Mouse (Mus musculus) lung, postnatal 0 days (tissue): Measurements from ENCODE around the gene Uqcc2.

Experiments used
- CTCF ChIP-seq: IDR thresholded peaks from 2 replicates; pipeline ENCODE4 v1.5.1; 2016; ENCODE audit warnings: antibody characterized with exemption, mild to moderate bottlenecking
- EP300 ChIP-seq: IDR thresholded peaks from 2 replicates; pipeline ENCODE4 v1.6.1; 2016; ENCODE audit warnings: antibody characterized with exemption, mild to moderate bottlenecking, control low read depth

DNA sequence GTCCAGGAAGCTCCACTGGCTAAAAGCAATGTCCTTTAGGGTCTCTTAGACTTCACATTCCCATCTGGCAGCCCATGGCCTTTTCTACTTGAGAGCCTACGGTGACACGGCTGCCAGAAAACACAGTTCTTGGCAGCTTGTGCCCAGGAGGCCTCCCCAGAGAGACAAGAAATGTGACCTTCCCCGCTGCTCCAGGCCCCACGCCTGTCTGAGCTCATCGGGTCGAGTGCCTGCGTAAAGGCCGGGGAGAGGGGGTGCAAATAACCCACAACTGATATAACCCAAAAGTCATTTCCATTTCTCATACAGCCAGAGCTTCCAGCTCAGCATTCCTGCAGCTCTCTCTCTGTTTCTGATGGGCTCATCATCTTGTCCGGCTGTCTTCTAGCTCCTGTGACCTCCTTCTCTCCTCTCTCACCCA lies 20.1 kb upstream of the Uqcc2 start:
- no peak for TF ChIP-seq CTCF
- TF ChIP-seq EP300, result no peak
